Mouse (Mus musculus): ENCODE data around the gene Fntb. TPM values are rescaled to one million over a fixed set of nuclear protein-coding genes. Genes with fewer than 3 reads are reported as not detected.
A peak's percentile ranks its signal among the peaks of the same experiment; 100 is the strongest.

The Fntb gene
- polyA plus RNA-seq, 1 experiment from 2014 or later: 24.4 TPM

GRCm38 (mm10) chr12:76869561-76869960 lies 104.2 kb downstream of the Fntb start:
- Histone ChIP-seq H3K4me2 (ENCODE audit: low read length) (no peak overlapping the region), H3K4me1 (replicated peaks; ENCODE audit: insufficient read depth, low read length) (no peaks in the 10 kb centered on the region), H3K4me3 (replicated peaks; ENCODE audit: low read depth, low read length) (no peak overlapping the region), H3K9ac (ENCODE audit: low read depth, low read length) (no peak overlapping the region), H3K27me3 (ENCODE audit: insufficient read depth, low read length) (no peaks in the 10 kb centered on the region), H3K9me3 (replicated peaks; ENCODE audit: low read length) (no peaks in the 10 kb centered on the region), H3K36me3 (ENCODE audit: insufficient read depth, low read length) (0 out of 2 replicates have a peak, but pooled peaks cover 3% of the 10 kb centered on the region), H3K27ac (no peak overlapping the region)
- TF ChIP-seq CTCF (IDR thresholded peaks at IDR 0.05; ENCODE audit: low read depth): no peak
- DNase-seq (ENCODE audit: low spot score): no peak
- 86% methylated on average over 7 of the region's 7 CpGs for WGBS
- no peak for ATAC-seq (replicated peaks; ENCODE audit: low FRiP score, low read depth)

- Histone ChIP-seq H3K36me3 (ENCODE audit: insufficient read depth, low read length) (peaks cover 6% of the 10 kb centered on the region; the same call in 1 of the 2 replicates), H3K9me3 (replicated peaks; ENCODE audit: low read length) (no peaks in the 10 kb centered on the region), H3K4me3 (replicated peaks; ENCODE audit: low read depth, low read length) (no peak overlapping the region), H3K9ac (ENCODE audit: low read depth, low read length) (no peak overlapping the region), H3K27me3 (ENCODE audit: insufficient read depth, low read length) (no peaks in the 10 kb centered on the region), H3K27ac (no peak overlapping the region), H3K4me2 (ENCODE audit: low read length) (no peak overlapping the region), H3K4me1 (replicated peaks; ENCODE audit: insufficient read depth, low read length) (no peaks in the 10 kb centered on the region)
- no peak for TF ChIP-seq CTCF (IDR thresholded peaks at IDR 0.05; ENCODE audit: low read depth)
- ATAC-seq (replicated peaks; ENCODE audit: low FRiP score, low read depth) (no peak), DNase-seq (ENCODE audit: low spot score) (no peak)
- 83% methylated on average over 7 of the region's 7 CpGs for WGBS
Measured at GRCm38 (mm10) chr12:76872767-76873316, 107.5 kb downstream of the Fntb start.

DNA sequence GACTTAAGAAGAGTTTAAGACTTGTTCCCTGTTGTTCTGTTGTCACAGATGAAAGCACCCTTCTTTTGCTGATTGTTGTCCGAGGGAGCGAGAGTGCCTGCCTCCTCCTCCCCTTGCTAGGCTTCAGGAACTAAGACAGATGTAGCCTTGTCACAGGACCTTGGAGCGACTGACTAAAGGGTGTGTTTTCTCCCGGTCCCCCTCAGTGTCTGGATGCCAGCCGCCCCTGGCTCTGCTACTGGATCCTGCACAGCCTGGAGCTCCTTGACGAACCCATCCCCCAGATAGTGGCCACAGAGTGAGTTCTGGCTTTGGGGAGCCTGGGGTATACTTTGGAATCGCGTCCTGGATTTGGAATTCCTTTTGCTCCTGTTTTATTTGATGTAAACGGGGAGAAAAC lies 109.4 kb downstream of the Fntb start:
- no peak for TF ChIP-seq CTCF (IDR thresholded peaks at IDR 0.05; ENCODE audit: low read depth)
- Histone ChIP-seq H3K9ac (ENCODE audit: low read depth, low read length) (no peak overlapping the region), H3K27me3 (ENCODE audit: insufficient read depth, low read length) (no peaks in the 10 kb centered on the region), H3K4me3 (replicated peaks; ENCODE audit: low read depth, low read length) (no peak overlapping the region), H3K27ac (no peak overlapping the region), H3K4me1 (replicated peaks; ENCODE audit: insufficient read depth, low read length) (no peaks in the 10 kb centered on the region), H3K36me3 (ENCODE audit: insufficient read depth, low read length) (peaks cover 6% of the 10 kb centered on the region; the same call in 1 of the 2 replicates), H3K9me3 (replicated peaks; ENCODE audit: low read length) (no peaks in the 10 kb centered on the region), H3K4me2 (ENCODE audit: low read length) (no peak overlapping the region)
- peak; percentile 43; the same call in 1 of the 2 replicates for ATAC-seq (replicated peaks; ENCODE audit: low FRiP score, low read depth)
- 28% methylated on average over 9 of the region's 9 CpGs for WGBS
- no peak for DNase-seq (ENCODE audit: low spot score)

GRCm38 (mm10) chr12:76879242-76879641 lies 113.9 kb downstream of the Fntb start:
- Histone ChIP-seq H3K4me1 (replicated peaks; ENCODE audit: insufficient read depth, low read length) (no peaks in the 10 kb centered on the region), H3K36me3 (ENCODE audit: insufficient read depth, low read length) (peaks cover 6% of the 10 kb centered on the region; the same call in 1 of the 2 replicates), H3K9ac (ENCODE audit: low read depth, low read length) (no peak overlapping the region), H3K4me2 (ENCODE audit: low read length) (no peak overlapping the region), H3K27me3 (ENCODE audit: insufficient read depth, low read length) (no peaks in the 10 kb centered on the region), H3K9me3 (replicated peaks; ENCODE audit: low read length) (no peaks in the 10 kb centered on the region), H3K4me3 (replicated peaks; ENCODE audit: low read depth, low read length) (no peak overlapping the region), H3K27ac (no peak overlapping the region)
- 6% methylated on average over 5 of the region's 5 CpGs for WGBS
- ATAC-seq (replicated peaks; ENCODE audit: low FRiP score, low read depth): no peak
- peak; percentile 77 for TF ChIP-seq CTCF (IDR thresholded peaks at IDR 0.05; ENCODE audit: low read depth)
- DNase-seq (ENCODE audit: low spot score): peak; percentile 87

GRCm38 (mm10) chr12:76880131-76880530 lies 114.7 kb downstream of the Fntb start:
- Histone ChIP-seq H3K27ac (no peak overlapping the region), H3K9ac (ENCODE audit: low read depth, low read length) (no peak overlapping the region), H3K4me3 (replicated peaks; ENCODE audit: low read depth, low read length) (no peak overlapping the region), H3K9me3 (replicated peaks; ENCODE audit: low read length) (no peaks in the 10 kb centered on the region), H3K27me3 (ENCODE audit: insufficient read depth, low read length) (no peaks in the 10 kb centered on the region), H3K4me1 (replicated peaks; ENCODE audit: insufficient read depth, low read length) (no peaks in the 10 kb centered on the region), H3K4me2 (ENCODE audit: low read length) (no peak overlapping the region), H3K36me3 (ENCODE audit: insufficient read depth, low read length) (peaks cover 6% of the 10 kb centered on the region; the same call in 1 of the 2 replicates)
- 89% methylated on average over 4 of the region's 4 CpGs for WGBS
- DNase-seq (ENCODE audit: low spot score) (no peak), ATAC-seq (replicated peaks; ENCODE audit: low FRiP score, low read depth) (no peak)
- no peak for TF ChIP-seq CTCF (IDR thresholded peaks at IDR 0.05; ENCODE audit: low read depth)

- no peaks in the 10 kb centered on the region for H3K4me1 ChIP-seq (replicated peaks; ENCODE audit: insufficient read depth, low read length)
- H3K36me3 ChIP-seq (ENCODE audit: insufficient read depth, low read length): no peaks in the 10 kb centered on the region
- TF ChIP-seq CTCF (IDR thresholded peaks at IDR 0.05; ENCODE audit: low read depth): no peak
- no peaks in the 10 kb centered on the region for H3K9me3 ChIP-seq (replicated peaks; ENCODE audit: low read length)
- H3K9ac ChIP-seq (ENCODE audit: low read depth, low read length): no peak overlapping the region
- no peak overlapping the region for H3K4me2 ChIP-seq (ENCODE audit: low read length)
- H3K27me3 ChIP-seq (ENCODE audit: insufficient read depth, low read length): no peaks in the 10 kb centered on the region
- H3K27ac ChIP-seq: peak overlapping the region; percentile 50; the same call in 1 of the 2 replicates
- 29% methylated on average over 9 of the region's 9 CpGs for WGBS
- no peak overlapping the region for H3K4me3 ChIP-seq (replicated peaks; ENCODE audit: low read depth, low read length)
- peak; percentile 75; the same call in 1 of the 2 replicates for ATAC-seq (replicated peaks; ENCODE audit: low FRiP score, low read depth)
- DNase-seq (ENCODE audit: low spot score): peak; percentile 73
Measured at GRCm38 (mm10) chr12:76883824-76884223, 118.4 kb downstream of the Fntb start.

- no peak for TF ChIP-seq CTCF (IDR thresholded peaks at IDR 0.05; ENCODE audit: low read depth)
- no peaks in the 10 kb centered on the region for H3K9me3 ChIP-seq (replicated peaks; ENCODE audit: low read length)
- no peaks in the 10 kb centered on the region for H3K4me1 ChIP-seq (replicated peaks; ENCODE audit: insufficient read depth, low read length)
- no peak overlapping the region for H3K4me2 ChIP-seq (ENCODE audit: low read length)
- H3K9ac ChIP-seq (ENCODE audit: low read depth, low read length): no peak overlapping the region
- WGBS: 83% methylated on average over 4 of the region's 4 CpGs
- H3K27me3 ChIP-seq (ENCODE audit: insufficient read depth, low read length): no peaks in the 10 kb centered on the region
- no peak overlapping the region for H3K4me3 ChIP-seq (replicated peaks; ENCODE audit: low read depth, low read length)
- DNase-seq (ENCODE audit: low spot score) (no peak), ATAC-seq (replicated peaks; ENCODE audit: low FRiP score, low read depth) (no peak)
- no peak overlapping the region for H3K27ac ChIP-seq
- no peaks in the 10 kb centered on the region for H3K36me3 ChIP-seq (ENCODE audit: insufficient read depth, low read length)
Measured at GRCm38 (mm10) chr12:76885103-76885502, 119.7 kb downstream of the Fntb start.

Measured in kidney, postnatal 0 days (tissue).